8 mouse cellular contexts compared by ENCODE assay signal in genomic region chr14:54443712-54444618, GRCm38 (mm10). TPM values are rescaled to one million over a fixed set of nuclear protein-coding genes. Genes with fewer than 3 reads are reported as not detected.
DNase-seq lines count a peak whose midpoint lies in the region; ATAC-seq and TF ChIP-seq lines count a peak whose summit lies in the region.

No protein-coding gene starts in this region.

- TF ChIP-seq EP300 in stomach, postnatal 0 days (optimal IDR thresholded peaks at IDR 0.05): no peak

- no peak for ATAC-seq in kidney, postnatal 0 days (replicated peaks; ENCODE audit: low FRiP score, low read depth)
- peak; percentile 52; the same call in 1 of the 2 replicates for ATAC-seq in stomach, postnatal 0 days (ENCODE audit: low FRiP score, low TSS enrichment)
- no peak for ATAC-seq in midbrain, embryonic 15.5 days (replicated peaks)

- H3K27ac ChIP-seq in kidney, postnatal 0 days: no peak overlapping the region
- peak overlapping the region; percentile 88 for H3K27ac ChIP-seq in stomach, postnatal 0 days (replicated peaks)
- no peak overlapping the region for H3K27ac ChIP-seq in midbrain, embryonic 15.5 days
- H3K27ac ChIP-seq in midbrain, embryonic 10.5 days (replicated peaks): no peak overlapping the region; the same call in 1 of the 2 replicates

- H3K4me3 ChIP-seq in kidney, postnatal 0 days (replicated peaks; ENCODE audit: low read depth, low read length): no peak overlapping the region
- no peak overlapping the region for H3K4me3 ChIP-seq in stomach, postnatal 0 days (ENCODE audit: low read depth, low read length)
- H3K4me3 ChIP-seq in midbrain, embryonic 15.5 days: no peak overlapping the region
- no peak overlapping the region for H3K4me3 ChIP-seq in midbrain, embryonic 10.5 days

- peaks cover 17% of the 10 kb centered on the region for H3K36me3 ChIP-seq in kidney, postnatal 0 days (ENCODE audit: insufficient read depth, low read length)
- H3K36me3 ChIP-seq in stomach, postnatal 0 days (ENCODE audit: control insufficient read depth, insufficient read depth, low read length): peaks cover 20% of the 10 kb centered on the region
- H3K36me3 ChIP-seq in midbrain, embryonic 15.5 days (replicated peaks): no peaks in the 10 kb centered on the region
- H3K36me3 ChIP-seq in midbrain, embryonic 10.5 days: peaks cover 28% of the 10 kb centered on the region

- no peaks in the 10 kb centered on the region for H3K9me3 ChIP-seq in kidney, postnatal 0 days (replicated peaks; ENCODE audit: low read length)
- no peaks in the 10 kb centered on the region for H3K9me3 ChIP-seq in stomach, postnatal 0 days (ENCODE audit: control insufficient read depth, low read length)
- H3K9me3 ChIP-seq in midbrain, embryonic 15.5 days: no peaks in the 10 kb centered on the region
- no peaks in the 10 kb centered on the region for H3K9me3 ChIP-seq in midbrain, embryonic 10.5 days (replicated peaks)

- peaks cover 5% of the 10 kb centered on the region for H3K4me1 ChIP-seq in kidney, postnatal 0 days (replicated peaks; ENCODE audit: insufficient read depth, low read length)
- H3K4me1 ChIP-seq in stomach, postnatal 0 days (replicated peaks; ENCODE audit: control insufficient read depth, insufficient read depth): no peaks in the 10 kb centered on the region
- no peaks in the 10 kb centered on the region for H3K4me1 ChIP-seq in midbrain, embryonic 15.5 days
- H3K4me1 ChIP-seq in midbrain, embryonic 10.5 days: peaks cover 37% of the 10 kb centered on the region

- H3K27me3 ChIP-seq in kidney, postnatal 0 days (ENCODE audit: insufficient read depth, low read length): no peaks in the 10 kb centered on the region
- no peaks in the 10 kb centered on the region for H3K27me3 ChIP-seq in stomach, postnatal 0 days (ENCODE audit: control insufficient read depth, insufficient read depth, low read length)
- no peaks in the 10 kb centered on the region for H3K27me3 ChIP-seq in midbrain, embryonic 15.5 days (replicated peaks)
- peaks cover 8% of the 10 kb centered on the region; the same call in 1 of the 2 replicates for H3K27me3 ChIP-seq in midbrain, embryonic 10.5 days (ENCODE audit: low read depth, poor library complexity, severe bottlenecking)

- WGBS in kidney, postnatal 0 days: 60% methylated on average over 15 of the region's 15 CpGs
- 58% methylated on average over 15 of the region's 15 CpGs for whole genome bisulfite sequencing in stomach, postnatal 0 days
- WGBS in midbrain, embryonic 15.5 days: 69% methylated on average over 15 of the region's 15 CpGs
- 65% methylated on average over 15 of the region's 15 CpGs for WGBS in midbrain, embryonic 10.5 days

- TF ChIP-seq CTCF in kidney, postnatal 0 days (IDR thresholded peaks at IDR 0.05; ENCODE audit: low read depth): no peak
- TF ChIP-seq CTCF in stomach, postnatal 0 days (IDR thresholded peaks at IDR 0.05; ENCODE audit: low read depth): no peak

- no peak overlapping the region for H3K9ac ChIP-seq in kidney, postnatal 0 days (ENCODE audit: low read depth, low read length)
- H3K9ac ChIP-seq in stomach, postnatal 0 days (ENCODE audit: low read length): no peak overlapping the region
- H3K9ac ChIP-seq in midbrain, embryonic 15.5 days: no peak overlapping the region

- DNase-seq in ovary, adult 18-20 months (ENCODE audit: low spot score): peak; percentile 38
- DNase-seq in ovary, postnatal 10 days (ENCODE audit: low spot score): no peak
- DNase-seq in gastrocnemius, adult 18-20 months (ENCODE audit: low spot score): peak; percentile 88
- peak; percentile 63 for DNase-seq in kidney, postnatal 0 days (ENCODE audit: low spot score)
- no peak for DNase-seq in stomach, postnatal 0 days (ENCODE audit: low spot score)
- DNase-seq in adrenal gland, adult (ENCODE audit: inconsistent age in 2 of 2, low spot score in 1 of 2): no peak
- DNase-seq in midbrain, embryonic 10.5 days (ENCODE audit: low spot score): no peak

- H3K4me2 ChIP-seq in kidney, postnatal 0 days (ENCODE audit: low read length): no peak overlapping the region
- no peak overlapping the region for H3K4me2 ChIP-seq in stomach, postnatal 0 days (replicated peaks; ENCODE audit: low read depth)
- H3K4me2 ChIP-seq in midbrain, embryonic 15.5 days: no peak overlapping the region

RNA-seq across cellular contexts. Expression of gene Mmp14, which starts 12.6 kb away (rescaled TPM):
- 10 to 100 TPM in 1 of 2 experiments, 1 to 10 TPM in 1; 7.3 to 10.6 TPM for total RNA-seq in gastrocnemius, adult 18-20 months (2021)
- 107 and 114 TPM in 2 replicates for polyA plus RNA-seq in kidney, postnatal 0 days (2015; fragmentation: Nextera tagmentation; extraction: Ambion mirVana)
- 63.9 and 70.4 TPM in 2 replicates for polyA plus RNA-seq in stomach, postnatal 0 days (2015; fragmentation: Nextera tagmentation; extraction: Ambion mirVana)
- 45.4 and 51.0 TPM in 2 replicates for polyA plus RNA-seq in midbrain, embryonic 15.5 days (2015; fragmentation: Nextera tagmentation; extraction: Ambion mirVana)
- polyA plus RNA-seq in midbrain, embryonic 10.5 days (2016; fragmentation: Nextera tagmentation; extraction: Ambion mirVana): 56.0 and 70.5 TPM in 2 replicates

RNA-seq across cellular contexts. Expression of gene Mrpl52, which starts 17.3 kb away (rescaled TPM):
- 100 to 1,000 TPM in 1 of 2 experiments, 10 to 100 TPM in 1; 100.0 to 110 TPM for total RNA-seq in gastrocnemius, adult 18-20 months (2021)
- 357 and 408 TPM in 2 replicates for polyA plus RNA-seq in kidney, postnatal 0 days (2015; fragmentation: Nextera tagmentation; extraction: Ambion mirVana)
- 312 and 339 TPM in 2 replicates for polyA plus RNA-seq in stomach, postnatal 0 days (2015; fragmentation: Nextera tagmentation; extraction: Ambion mirVana)
- polyA plus RNA-seq in midbrain, embryonic 15.5 days (2015; fragmentation: Nextera tagmentation; extraction: Ambion mirVana): 234 and 252 TPM in 2 replicates
- polyA plus RNA-seq in midbrain, embryonic 10.5 days (2016; fragmentation: Nextera tagmentation; extraction: Ambion mirVana): 205 and 211 TPM in 2 replicates

RNA-seq across cellular contexts. Expression of gene Lrp10, which starts 20.0 kb away (rescaled TPM):
- 10 to 100 TPM; 28.5 to 31.2 TPM for total RNA-seq in gastrocnemius, adult 18-20 months (2021)
- 76.5 and 78.4 TPM in 2 replicates for polyA plus RNA-seq in kidney, postnatal 0 days (2015; fragmentation: Nextera tagmentation; extraction: Ambion mirVana)
- polyA plus RNA-seq in stomach, postnatal 0 days (2015; fragmentation: Nextera tagmentation; extraction: Ambion mirVana): 59.3 and 70.0 TPM in 2 replicates
- polyA plus RNA-seq in midbrain, embryonic 15.5 days (2015; fragmentation: Nextera tagmentation; extraction: Ambion mirVana): 28.9 and 31.4 TPM in 2 replicates
- polyA plus RNA-seq in midbrain, embryonic 10.5 days (2016; fragmentation: Nextera tagmentation; extraction: Ambion mirVana): 25.1 and 26.0 TPM in 2 replicates

RNA-seq across cellular contexts. Expression of gene Slc7a7, which starts 26.4 kb away (rescaled TPM):
- under 1 TPM; 0.52 to 0.73 TPM for total RNA-seq in gastrocnemius, adult 18-20 months (2021)
- polyA plus RNA-seq in kidney, postnatal 0 days (2015; fragmentation: Nextera tagmentation; extraction: Ambion mirVana): 27.8 and 36.4 TPM in 2 replicates
- 9.3 and 9.5 TPM in 2 replicates for polyA plus RNA-seq in stomach, postnatal 0 days (2015; fragmentation: Nextera tagmentation; extraction: Ambion mirVana)
- polyA plus RNA-seq in midbrain, embryonic 15.5 days (2015; fragmentation: Nextera tagmentation; extraction: Ambion mirVana): 4.7 and 4.9 TPM in 2 replicates
- polyA plus RNA-seq in midbrain, embryonic 10.5 days (2016; fragmentation: Nextera tagmentation; extraction: Ambion mirVana): 4.5 and 5.9 TPM in 2 replicates

RNA-seq across cellular contexts. Expression of gene Rem2, which starts 31.9 kb away (rescaled TPM):
- total RNA-seq in gastrocnemius, adult 18-20 months (2021): not detected
- 4.3 and 4.4 TPM in 2 replicates for polyA plus RNA-seq in kidney, postnatal 0 days (2015; fragmentation: Nextera tagmentation; extraction: Ambion mirVana)
- polyA plus RNA-seq in stomach, postnatal 0 days (2015; fragmentation: Nextera tagmentation; extraction: Ambion mirVana): 0.47 and 0.59 TPM in 2 replicates
- polyA plus RNA-seq in midbrain, embryonic 15.5 days (2015; fragmentation: Nextera tagmentation; extraction: Ambion mirVana): 45.2 and 47.1 TPM in 2 replicates
- 18.6 and 29.8 TPM in 2 replicates for polyA plus RNA-seq in midbrain, embryonic 10.5 days (2016; fragmentation: Nextera tagmentation; extraction: Ambion mirVana)

Comparison
In these comparisons a context has a peak if more than half of its experiments do, and no peak if none do; other contexts are left out.
1. DNase-seq: peak in ovary, adult 18-20 months (single experiment), gastrocnemius, adult 18-20 months (single experiment) and kidney, postnatal 0 days (single experiment); none in ovary, postnatal 10 days (single experiment), stomach, postnatal 0 days (single experiment), adrenal gland, adult (0 of 2) and midbrain, embryonic 10.5 days (single experiment).